Mouse (Mus musculus) MEL (cell line): ENCODE data around the gene Gm20481.

ENCODE experiments used
- BHLHE40 ChIP-seq: IDR thresholded peaks from 2 replicates; pipeline ENCODE4 v1.6.1; 2012; ENCODE audit warnings: low read depth, mild to moderate bottlenecking, inconsistent platforms, low read length, improper control_type of control experiment, borderline replicate concordance
- CTCF ChIP-seq, 3 experiments: IDR thresholded peaks in 2 of 3; conservative IDR thresholded peaks in 1 of 3; 2 replicates each; pipeline ENCODE4 v1.5.1; 2011 to 2012; ENCODE audit warnings: low read length in 3 of 3, low read depth in 2 of 3, mild to moderate bottlenecking in 2 of 3, improper control_type of control experiment in 1 of 3, inconsistent platforms in 1 of 3, mixed read lengths in 1 of 3, moderate library complexity in 1 of 3; ENCODE audit not compliant: control insufficient read depth in 1 of 3, insufficient read depth in 1 of 3, poor library complexity in 1 of 3, severe bottlenecking in 1 of 3
- GABPA ChIP-seq: IDR thresholded peaks from 2 replicates; pipeline ENCODE4 v1.6.1; 2012; ENCODE audit warnings: low read depth, mild to moderate bottlenecking, inconsistent platforms, low read length, improper control_type of control experiment, moderate library complexity
- MAFK ChIP-seq: IDR thresholded peaks from 2 replicates; pipeline ENCODE4 v1.6.1; 2011; ENCODE audit warnings: low read depth, mild to moderate bottlenecking, low read length, improper control_type of control experiment, borderline replicate concordance
- MAX ChIP-seq: IDR thresholded peaks from 2 replicates; pipeline ENCODE4 v1.6.1; 2011; ENCODE audit warnings: low read length, improper control_type of control experiment
- MEF2A ChIP-seq: IDR thresholded peaks from 2 replicates; pipeline ENCODE4 v1.6.1; 2014; ENCODE audit warnings: low read depth, mild to moderate bottlenecking, inconsistent platforms, low read length, improper control_type of control experiment; ENCODE audit not compliant: poor library complexity, insufficient replicate concordance, severe bottlenecking; ENCODE audit errors: extremely low read depth
- MXI1 ChIP-seq: IDR thresholded peaks from 2 replicates; pipeline ENCODE4 v1.6.1; 2011; ENCODE audit warnings: mild to moderate bottlenecking, low read depth, low read length, improper control_type of control experiment
- POLR2A ChIP-seq, 2 experiments: IDR thresholded peaks; 2 replicates each; pipeline ENCODE4 v1.6.1; 2011 to 2012; ENCODE audit warnings: low read length in 2 of 2, mild to moderate bottlenecking in 2 of 2, control low read depth in 1 of 2, improper control_type of control experiment in 1 of 2, low read depth in 1 of 2, moderate library complexity in 1 of 2; ENCODE audit not compliant: control insufficient read depth in 1 of 2, insufficient read depth in 1 of 2, poor library complexity in 1 of 2
- RAD21 ChIP-seq: IDR thresholded peaks from 2 replicates; pipeline ENCODE4 v1.6.1; 2011; ENCODE audit warnings: mild to moderate bottlenecking, low read depth, low read length, improper control_type of control experiment

DNA sequence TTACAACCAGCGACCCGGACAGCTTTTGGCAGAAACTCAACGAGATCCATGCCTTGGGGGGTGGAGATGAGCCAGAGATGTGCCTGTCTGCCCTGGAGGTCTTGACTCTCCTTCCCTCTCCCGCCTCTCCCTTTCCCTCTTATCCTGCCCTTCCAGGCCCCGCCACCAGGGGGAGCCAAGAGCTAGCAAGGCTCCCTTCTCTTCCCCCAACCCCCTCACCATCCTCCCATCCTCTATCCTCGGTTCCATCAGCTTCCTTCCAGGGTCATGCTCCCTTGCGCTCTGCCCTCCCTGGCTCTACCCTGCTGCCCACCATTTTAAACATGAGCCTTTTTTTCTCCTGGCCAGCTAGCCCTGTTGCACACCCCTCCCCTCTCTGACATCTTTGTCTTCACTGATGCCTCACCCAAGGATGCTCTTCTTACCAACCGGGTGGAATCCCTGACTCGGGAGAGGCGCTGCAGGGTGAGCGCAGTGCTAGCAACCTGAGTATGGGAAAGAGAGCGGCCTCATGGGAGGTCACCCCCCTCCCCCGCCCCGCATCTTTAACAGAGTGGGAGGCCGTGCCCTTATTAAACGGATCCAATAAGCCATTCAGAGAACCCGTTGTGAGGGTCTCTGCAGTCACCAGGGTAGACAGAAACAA is 51.6 kb downstream of the Gm20481 start:
- TF ChIP-seq BHLHE40 (no peak), CTCF (IDR thresholded peaks at IDR 0.05 in 2 of 3, conservative IDR thresholded peaks at IDR 0.05 in 1 of 3; ENCODE audit: control insufficient read depth in 1 of 3, insufficient read depth in 1 of 3, low read depth in 2 of 3, low read length in 3 of 3, poor library complexity in 1 of 3, severe bottlenecking in 1 of 3) (peak; percentile 93 to 99 (median 95)), MAFK (no peak), POLR2A (IDR thresholded peaks at IDR 0.05; ENCODE audit: control insufficient read depth in 1 of 2, insufficient read depth in 1 of 2, low read depth in 1 of 2, low read length in 2 of 2, poor library complexity in 1 of 2) (no peak; a peak in 1 of 4 replicates), MEF2A (no peak), GABPA (no peak), MAX (no peak), RAD21 (peak; percentile 84), MXI1 (peak; percentile 1; the same call in 1 of the 2 replicates)
